Mouse (Mus musculus) central nervous system, embryonic 14 days (tissue): Measurements from ENCODE around the gene Crb2. TPM values are rescaled to one million over a fixed set of nuclear protein-coding genes. Genes with fewer than 3 reads are reported as not detected.

Experiments
- polyA plus RNA-seq: library from polyadenylated mRNA; depleted of rRNA; stranded (reverse); fragments of >200 nt; gene quantifications from 2 replicates; pipeline ENCODE4 v1.2.3, GENCODE M21; 2012; rRNA removed

Gene Crb2
- 6.1 and 9.3 TPM in 2 replicates for polyA plus RNA-seq

DNA sequence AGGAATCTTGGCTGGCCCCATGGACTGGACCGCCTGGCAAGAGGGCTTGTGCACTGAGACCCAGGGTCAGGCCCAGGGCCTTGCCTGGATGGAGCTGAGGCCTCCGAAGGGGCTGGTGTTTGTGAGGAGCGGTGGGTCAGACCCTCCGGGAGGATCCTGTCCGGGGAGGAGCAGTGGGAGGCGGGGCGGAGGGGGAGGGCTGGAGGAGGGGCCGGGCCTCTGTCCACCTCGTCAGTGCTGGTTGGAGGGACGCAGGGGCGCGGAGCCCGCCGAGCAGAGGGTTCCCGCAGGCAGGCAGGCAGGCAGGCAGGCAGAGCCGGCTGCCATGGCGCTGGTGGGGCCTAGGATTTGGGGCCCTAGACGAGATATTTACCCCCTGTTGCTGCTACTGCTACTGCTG is at the start of gene Crb2:
Crb2 (plus strand) TSS at position 234 of the 400 bp plus-strand sequence.

Other genes starting within 250 kb of the Crb2 start
- gene Strbp, start 72.4 kb upstream of the Crb2 start, polyA plus RNA-seq, result 69.4 and 82.5 TPM in 2 replicates